Mouse (Mus musculus) stomach, embryonic 16.5 days (tissue): Measurements from ENCODE around the gene Vmn2r4. TPM values are rescaled to one million over a fixed set of nuclear protein-coding genes. Genes with fewer than 3 reads are reported as not detected.
"Not testable (repeated sequence)": the region's sequence is repeated elsewhere in the genome, so short reads cannot be mapped to it uniquely, and the experiment has no call there.

Source experiments
- ATAC-seq: fragments of 200-750 bp; cut with Nextera tagmentation; 2 replicates; pipeline ENCODE4 v1.8.0; 2017; ENCODE audit warnings: moderate number of reproducible peaks, moderate TSS enrichment; ENCODE audit not compliant: insufficient read depth, low FRiP score
- H3K27ac ChIP-seq: fragments of 300-500 bp; sonication (generic); 2 replicates; pipeline ENCODE4 v1.5.1; 2014; ENCODE audit warnings: low read length
- H3K27me3 ChIP-seq: fragments of 300-500 bp; sonication (generic); 2 replicates; pipeline ENCODE4 v1.6.1; 2014; ENCODE audit warnings: low read length, control low read depth, mixed read lengths; ENCODE audit not compliant: control insufficient read depth, insufficient read depth
- H3K36me3 ChIP-seq: fragments of 300-500 bp; sonication (generic); 2 replicates; pipeline ENCODE4 v1.6.1; 2014; ENCODE audit warnings: low read length; ENCODE audit not compliant: control insufficient read depth, insufficient read depth
- H3K4me1 ChIP-seq: fragments of 300-500 bp; sonication (generic); 2 replicates; pipeline ENCODE4 v1.6.1; 2014; ENCODE audit warnings: low read length, control low read depth, mixed read lengths; ENCODE audit not compliant: control insufficient read depth, insufficient read depth
- H3K4me2 ChIP-seq: fragments of 300-500 bp; sonication (generic); 2 replicates; pipeline ENCODE4 v1.6.1; 2014; ENCODE audit warnings: low read depth, low read length, mixed read lengths
- H3K4me3 ChIP-seq: fragments of 300-500 bp; sonication (generic); replicated peaks from 2 replicates; pipeline ENCODE4 v1.5.1; 2014; ENCODE audit warnings: mild to moderate bottlenecking, low read length
- H3K9ac ChIP-seq: fragments of 300-500 bp; sonication (generic); 2 replicates; pipeline ENCODE4 v1.6.1; 2014; ENCODE audit warnings: low read length
- H3K9me3 ChIP-seq: fragments of 300-500 bp; sonication (generic); replicated peaks from 2 replicates; pipeline ENCODE4 v1.6.1; 2016; ENCODE audit warnings: low read length, control low read depth; ENCODE audit not compliant: control insufficient read depth
- WGBS: fragments of 180-500 bp; shearing (Covaris S2); extraction: QIAGEN DNeasy Blood & Tissue Kit; methylation state at CpG from one replicate; pipeline ENCODE4 v1.1.7; 2014; 5-methylcytosine and 5-hydroxymethylcytosine counted together
- polyA plus RNA-seq: library from polyadenylated mRNA; unstranded; fragments of >200 nt; fragmentation: Nextera tagmentation; extraction: Ambion mirVana; gene quantifications from 2 replicates; pipeline ENCODE4 v1.2.1, GENCODE M21; 2015

The Vmn2r4 gene
- polyA plus RNA-seq: not detected in 2 replicates

DNA sequence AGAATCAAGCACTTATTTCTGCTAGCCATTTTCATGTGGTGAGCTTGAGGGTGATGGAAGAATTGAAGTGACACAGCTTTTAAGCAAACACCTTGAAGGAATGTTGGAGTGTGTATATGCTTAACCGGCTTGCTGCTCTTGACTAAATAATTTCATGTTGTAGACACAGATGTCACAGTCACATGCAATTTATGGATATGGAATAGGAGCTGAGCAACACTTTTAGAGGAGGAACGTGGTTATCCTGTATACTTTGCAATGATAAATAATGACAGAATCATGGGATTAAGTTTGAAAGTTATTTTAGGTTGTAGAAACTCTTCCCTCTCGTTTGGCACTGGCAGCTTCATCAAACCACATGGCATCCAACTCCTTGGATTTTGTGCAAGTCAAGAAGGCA, at the start of gene Vmn2r4:
Gene Vmn2r4 (minus strand): TSS at position 101 of the 400 bp plus-strand sequence.
- not testable (repeated sequence) for ATAC-seq, H3K9ac ChIP-seq, H3K27ac ChIP-seq, H3K27me3 ChIP-seq, H3K4me1 ChIP-seq, H3K9me3 ChIP-seq, H3K4me3 ChIP-seq, H3K4me2 ChIP-seq, H3K36me3 ChIP-seq
- 71% methylated on average over 3 of the region's 3 CpGs for WGBS

DNA sequence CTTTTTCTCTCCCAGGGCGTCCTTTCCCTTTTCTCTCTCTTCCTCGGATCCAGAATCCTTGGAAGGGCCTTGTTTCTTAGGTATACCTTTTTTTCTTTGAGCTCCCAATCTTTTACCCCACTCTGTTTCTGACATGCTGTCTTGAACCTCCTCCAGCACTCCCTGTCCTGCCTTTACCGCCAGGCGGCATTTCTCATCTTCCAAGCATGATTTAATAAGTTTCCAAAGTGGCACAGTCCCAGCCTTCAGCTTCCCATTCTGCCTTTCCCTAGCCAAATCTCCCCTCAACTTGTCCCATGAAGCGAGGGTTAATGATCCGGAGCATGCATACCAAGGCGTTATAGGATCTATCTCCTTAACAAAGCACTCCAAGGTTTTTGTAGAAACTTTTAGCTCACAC, 19.1 kb upstream of the Vmn2r4 start:
- not testable (repeated sequence) for H3K4me1 ChIP-seq, H3K9ac ChIP-seq, H3K27me3 ChIP-seq, H3K9me3 ChIP-seq, H3K4me3 ChIP-seq, H3K4me2 ChIP-seq, H3K36me3 ChIP-seq, H3K27ac ChIP-seq, ATAC-seq
- 86% methylated on average over 7 of the region's 7 CpGs for WGBS

GRCm38 (mm10) chr3:64428117-64428798, 13.1 kb upstream of the Vmn2r4 start:
- H3K27ac ChIP-seq, H3K27me3 ChIP-seq, H3K4me3 ChIP-seq, H3K36me3 ChIP-seq, H3K9ac ChIP-seq, H3K9me3 ChIP-seq, H3K4me2 ChIP-seq, ATAC-seq, H3K4me1 ChIP-seq: not testable (repeated sequence)
- 86% methylated on average over 6 of the region's 6 CpGs for WGBS

GRCm38 (mm10) chr3:64422141-64422540, 7.0 kb upstream of the Vmn2r4 start:
- not testable (repeated sequence) for H3K36me3 ChIP-seq, H3K4me1 ChIP-seq, H3K4me2 ChIP-seq, H3K27me3 ChIP-seq, H3K27ac ChIP-seq, H3K4me3 ChIP-seq, ATAC-seq, H3K9ac ChIP-seq, H3K9me3 ChIP-seq
- 73% methylated on average over 1 of the region's 1 CpGs for WGBS

- H3K9ac ChIP-seq, H3K4me3 ChIP-seq, H3K36me3 ChIP-seq, H3K27me3 ChIP-seq, H3K4me2 ChIP-seq, H3K9me3 ChIP-seq, H3K4me1 ChIP-seq, H3K27ac ChIP-seq, ATAC-seq: not testable (repeated sequence)
- WGBS: 68% methylated on average over 1 of the region's 1 CpGs
These were observed 2.3 kb upstream of the Vmn2r4 start for GRCm38 (mm10) chr3:64417477-64417876.

- not testable (repeated sequence) for H3K27ac ChIP-seq, H3K27me3 ChIP-seq, H3K36me3 ChIP-seq, H3K9ac ChIP-seq, H3K4me3 ChIP-seq, H3K4me2 ChIP-seq, ATAC-seq, H3K9me3 ChIP-seq, H3K4me1 ChIP-seq
These were observed 915 bp downstream of the Vmn2r4 start for GRCm38 (mm10) chr3:64414253-64414652.

- Histone ChIP-seq H3K4me1 (no peaks in the 10 kb centered on the region), H3K4me2 (no peak overlapping the region), H3K27ac (no peak overlapping the region), H3K36me3 (no peaks in the 10 kb centered on the region), H3K9me3 (no peaks in the 10 kb centered on the region), H3K4me3 (no peak overlapping the region), H3K9ac (no peak overlapping the region), H3K27me3 (no peaks in the 10 kb centered on the region)
- no peak for ATAC-seq
- WGBS: 58% methylated on average over 2 of the region's 2 CpGs
These were observed 55.7 kb downstream of the Vmn2r4 start for GRCm38 (mm10) chr3:64359286-64360035.

Other genes starting within 250 kb of the Vmn2r4 start
- gene Vmn2r3, start 125.7 kb downstream of the Vmn2r4 start, polyA plus RNA-seq: not detected in 2 replicates
- gene Vmn2r5, start 94.5 kb upstream of the Vmn2r4 start, polyA plus RNA-seq: not detected in 2 replicates
- gene Vmn2r6, start 150.5 kb upstream of the Vmn2r4 start, polyA plus RNA-seq: not detected in 2 replicates